Mouse (Mus musculus) retina, postnatal 7 days (tissue): ENCODE data around the gene 4930447C04Rik.
A peak's percentile ranks its signal among the peaks of the same experiment; 100 is the strongest.

ENCODE experiments used
- DNase-seq: peaks from one replicate; pipeline ENCODE4 v3.0.0-alpha.2; 2012; ENCODE audit warnings: low read depth, low spot score

4930447C04Rik gene

DNA sequence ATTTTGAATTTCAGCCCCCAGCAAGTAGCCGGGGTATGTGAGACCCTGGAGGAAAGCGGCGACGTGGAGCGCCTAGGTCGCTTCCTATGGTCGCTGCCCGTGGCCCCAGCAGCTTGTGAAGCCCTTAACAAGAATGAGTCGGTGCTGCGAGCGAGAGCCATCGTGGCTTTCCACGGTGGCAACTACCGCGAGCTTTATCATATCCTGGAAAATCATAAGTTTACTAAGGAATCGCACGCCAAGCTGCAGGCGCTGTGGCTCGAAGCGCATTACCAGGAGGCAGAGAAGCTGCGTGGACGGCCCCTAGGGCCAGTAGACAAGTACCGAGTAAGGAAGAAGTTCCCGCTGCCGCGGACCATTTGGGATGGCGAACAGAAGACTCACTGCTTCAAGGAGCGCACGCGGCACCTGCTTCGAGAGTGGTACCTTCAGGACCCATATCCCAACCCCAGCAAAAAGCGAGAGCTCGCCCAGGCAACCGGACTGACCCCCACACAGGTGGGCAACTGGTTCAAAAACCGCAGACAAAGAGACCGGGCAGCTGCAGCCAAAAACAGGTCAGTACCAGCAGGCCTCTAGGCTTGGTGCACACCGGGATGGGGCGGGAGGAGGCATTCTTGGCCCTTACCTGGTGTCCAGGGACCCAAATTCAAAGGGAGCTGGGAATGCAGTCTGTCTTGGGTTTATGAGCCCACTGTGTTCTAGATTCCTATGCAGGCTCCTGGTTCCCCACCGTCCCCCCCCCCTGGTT lies at the start of gene 4930447C04Rik:
4930447C04Rik (minus strand) TSS at position 704 of the 751 bp plus-strand sequence.
- DNase-seq, result no peak

DNA sequence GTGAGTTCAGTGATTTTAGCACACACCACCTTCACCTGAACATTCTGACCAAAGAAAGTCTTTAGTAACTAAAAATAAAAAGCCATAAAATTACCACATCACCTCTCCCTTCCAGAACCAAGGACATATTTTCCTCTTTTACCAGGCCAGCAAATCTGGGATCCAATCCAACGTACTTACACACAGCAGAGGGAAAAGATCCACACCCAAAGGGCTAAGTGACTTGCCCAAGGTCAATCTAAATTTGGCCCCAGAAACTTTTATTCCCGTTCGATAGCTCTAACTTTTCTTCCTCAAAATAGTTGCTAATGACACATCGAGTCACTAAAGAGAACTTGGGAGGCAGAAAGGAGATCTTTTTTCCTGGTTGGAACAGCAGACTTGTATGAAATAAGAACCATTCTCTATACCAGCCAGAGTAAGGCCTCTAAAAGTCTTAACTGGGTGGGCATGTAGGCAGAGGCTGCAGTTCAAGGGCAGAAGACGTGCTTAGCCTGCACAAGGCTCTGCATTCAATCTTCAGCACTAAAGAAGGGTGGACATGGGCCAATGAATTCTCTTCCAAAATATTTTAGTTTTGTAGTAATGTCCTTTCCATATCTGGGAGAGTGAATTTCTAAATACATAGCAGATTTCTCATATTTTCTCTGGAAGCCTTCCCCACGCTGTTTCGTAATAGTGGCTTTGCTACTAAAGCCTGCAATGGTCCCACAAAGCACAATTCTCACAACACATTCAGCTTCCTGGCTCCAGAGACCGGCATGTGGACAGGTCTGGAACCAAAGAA lies 42.7 kb upstream of the 4930447C04Rik start:
- no peak for DNase-seq

DNA sequence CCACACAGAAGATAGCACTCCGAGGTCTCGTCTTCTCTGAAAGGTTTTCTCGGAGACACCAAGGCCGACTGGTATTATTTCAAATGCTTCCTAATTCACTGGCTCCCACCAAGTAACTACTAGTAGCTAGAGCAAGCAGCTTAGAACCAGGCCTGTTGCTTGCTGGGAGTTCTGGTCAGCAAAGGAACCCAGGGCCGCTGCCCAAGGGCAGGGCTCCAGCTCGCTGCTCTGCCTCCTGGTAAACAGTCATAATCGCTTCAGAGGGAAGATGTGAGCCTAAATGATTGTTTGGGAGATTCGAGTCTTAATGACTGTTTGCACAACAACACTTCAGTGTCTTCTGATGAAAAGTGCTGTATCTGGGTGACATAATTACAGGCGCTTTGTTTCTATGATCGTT lies 42.0 kb upstream of the 4930447C04Rik start:
- DNase-seq, result no peak

DNA sequence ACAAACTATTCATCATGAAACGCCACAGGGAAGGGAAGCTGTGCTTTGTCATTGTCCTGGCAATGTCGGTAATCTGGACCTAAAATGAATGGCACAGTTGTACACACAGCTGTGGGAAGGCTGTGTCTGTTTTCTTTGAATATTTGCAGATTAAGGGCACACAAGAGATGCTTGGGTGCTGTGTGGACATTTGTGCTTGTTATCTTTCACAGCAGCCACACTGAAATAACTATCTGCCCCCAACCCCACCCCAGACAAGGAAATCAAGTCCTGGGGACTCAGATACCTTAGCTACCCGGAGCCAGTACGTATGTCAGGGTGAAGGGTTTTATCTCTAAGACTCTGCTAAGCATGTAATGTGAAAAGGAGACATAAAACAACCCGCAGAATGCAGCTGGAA lies 38.7 kb upstream of the 4930447C04Rik start:
- no peak for DNase-seq

DNA sequence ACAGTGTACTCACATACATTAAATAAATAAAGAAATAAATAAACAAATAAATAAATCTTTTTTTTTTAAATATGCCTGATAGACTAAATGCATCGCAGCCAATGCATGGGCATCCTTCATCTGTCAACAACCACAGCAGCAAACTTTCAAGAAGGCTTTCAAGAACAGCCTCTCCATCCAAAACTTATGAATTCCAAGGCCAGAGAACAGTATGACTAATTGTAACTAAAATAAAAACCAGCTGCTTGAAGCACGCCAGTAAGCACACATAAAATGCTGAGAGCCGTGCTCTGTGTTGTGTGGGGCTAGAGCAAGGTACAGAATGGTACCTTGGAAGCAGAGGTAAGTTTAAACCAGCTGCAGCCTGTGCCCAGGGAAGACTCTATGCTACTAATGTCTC lies 37.3 kb upstream of the 4930447C04Rik start:
- DNase-seq, result no peak

DNA sequence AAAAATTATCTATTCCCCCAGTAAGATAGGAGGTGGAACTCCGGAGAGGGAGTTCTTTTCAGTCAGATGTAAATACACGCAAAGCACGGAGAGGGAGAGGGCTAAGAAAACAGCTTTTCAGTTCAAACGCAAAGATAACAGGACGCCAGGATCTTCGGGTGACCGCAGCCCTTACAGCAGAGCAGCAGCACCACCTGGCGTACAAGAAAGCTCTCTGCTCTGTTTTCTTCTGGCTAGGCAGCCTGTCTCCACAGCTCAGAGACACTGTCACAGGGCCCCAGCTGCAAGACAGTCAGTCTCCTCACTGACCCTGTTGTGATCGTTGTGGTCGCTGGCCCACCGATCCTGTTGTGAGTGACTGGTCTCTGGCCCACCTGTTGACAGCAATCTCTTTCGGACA lies 36.1 kb upstream of the 4930447C04Rik start:
- peak; percentile 70 for DNase-seq

DNA sequence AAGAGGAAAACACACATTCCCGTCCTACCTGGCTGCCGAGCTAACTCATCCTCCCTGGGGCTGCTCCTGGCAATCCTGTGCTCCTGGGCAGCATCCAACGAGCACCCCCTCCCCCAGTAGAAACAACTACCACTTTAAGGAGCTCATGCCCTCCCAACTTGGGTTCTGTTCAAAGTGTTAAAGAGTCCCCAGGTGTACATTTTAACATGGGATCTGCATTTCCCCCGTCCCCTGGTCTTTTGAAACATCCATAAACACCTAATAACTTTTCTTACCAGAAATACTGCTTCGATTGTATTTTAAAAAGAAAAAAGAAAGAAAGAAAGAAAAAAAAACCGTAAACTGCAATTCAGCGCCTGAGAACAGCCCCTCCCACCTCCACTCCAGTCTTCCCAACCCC lies 35.6 kb upstream of the 4930447C04Rik start:
- no peak for DNase-seq

DNA sequence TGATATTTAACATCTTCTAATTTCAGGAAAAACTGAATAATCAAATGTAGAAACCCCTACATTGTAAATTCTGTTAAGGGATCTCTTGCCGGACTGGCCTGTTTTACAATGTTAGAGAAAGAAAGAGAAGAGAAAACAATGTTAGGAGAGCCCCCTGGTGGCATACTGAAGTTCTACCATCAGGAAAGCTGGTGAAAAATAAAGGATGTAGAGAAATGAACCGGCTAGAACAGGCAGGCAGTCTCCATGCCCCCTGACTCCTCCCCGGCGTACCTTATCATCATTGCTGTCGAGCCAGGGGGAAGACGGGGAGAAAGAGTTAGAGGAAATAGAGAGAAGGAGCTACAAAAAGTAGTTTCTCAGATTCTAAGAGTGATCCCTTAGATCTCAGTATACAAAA lies 32.6 kb upstream of the 4930447C04Rik start:
- DNase-seq, result peak; percentile 58

DNA sequence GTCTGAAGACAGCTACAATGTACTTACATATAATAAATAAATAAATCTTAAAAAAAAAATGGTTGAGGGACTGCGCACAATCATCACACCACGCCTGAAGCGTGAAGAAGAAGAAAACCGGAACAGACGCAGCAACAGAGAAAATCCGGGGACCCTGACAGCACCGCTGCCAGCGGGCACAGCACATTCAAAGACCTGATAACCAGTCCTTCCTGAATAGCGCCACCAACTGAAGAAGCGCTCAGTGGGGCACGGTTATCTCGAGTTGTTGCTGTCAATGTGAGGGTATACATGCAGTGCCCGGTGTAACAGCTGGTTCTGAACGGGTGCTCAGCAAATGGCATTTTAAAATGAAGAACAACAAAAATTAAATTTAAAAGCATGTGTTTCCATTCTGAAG lies 30.0 kb upstream of the 4930447C04Rik start:
- DNase-seq, result no peak

DNA sequence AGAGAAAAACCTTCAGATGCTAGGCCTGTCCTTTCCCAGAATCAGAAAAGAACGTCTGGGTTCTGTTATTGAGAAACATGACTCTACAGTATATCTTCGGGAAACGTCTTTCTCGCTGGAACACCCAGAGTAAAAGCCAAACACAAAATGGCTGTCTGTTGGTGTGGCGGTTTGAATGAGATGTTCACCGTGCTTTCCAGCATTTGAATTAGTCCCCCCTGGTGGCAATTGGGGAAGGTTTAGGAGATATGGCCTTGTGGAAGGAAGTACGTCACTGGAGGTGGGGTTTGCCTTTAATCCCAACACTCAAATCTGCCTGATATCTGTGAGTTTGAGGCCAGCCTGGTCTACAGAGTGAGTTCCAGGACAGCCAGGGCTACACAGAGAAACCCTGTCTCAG lies 27.0 kb upstream of the 4930447C04Rik start:
- DNase-seq, result no peak

DNA sequence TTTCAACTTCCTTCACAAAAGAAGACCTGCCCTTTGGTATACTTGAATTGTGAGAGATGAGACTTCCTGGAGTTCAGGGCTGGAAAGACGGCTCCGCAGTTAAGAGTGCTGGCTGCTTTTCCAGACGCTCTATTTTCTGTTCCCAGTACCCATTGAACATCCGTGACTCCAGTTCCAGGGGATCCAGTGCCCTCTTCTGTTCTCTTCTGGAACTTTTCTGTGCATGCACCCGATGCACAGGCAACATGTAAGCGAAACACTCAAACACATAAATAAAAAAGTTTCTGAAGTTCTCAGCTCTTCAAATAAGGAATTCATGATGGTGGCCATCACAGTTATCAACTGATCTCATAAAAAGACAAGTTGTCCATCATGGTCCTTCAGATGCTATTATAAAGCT lies 22.2 kb upstream of the 4930447C04Rik start:
- DNase-seq, result no peak

DNA sequence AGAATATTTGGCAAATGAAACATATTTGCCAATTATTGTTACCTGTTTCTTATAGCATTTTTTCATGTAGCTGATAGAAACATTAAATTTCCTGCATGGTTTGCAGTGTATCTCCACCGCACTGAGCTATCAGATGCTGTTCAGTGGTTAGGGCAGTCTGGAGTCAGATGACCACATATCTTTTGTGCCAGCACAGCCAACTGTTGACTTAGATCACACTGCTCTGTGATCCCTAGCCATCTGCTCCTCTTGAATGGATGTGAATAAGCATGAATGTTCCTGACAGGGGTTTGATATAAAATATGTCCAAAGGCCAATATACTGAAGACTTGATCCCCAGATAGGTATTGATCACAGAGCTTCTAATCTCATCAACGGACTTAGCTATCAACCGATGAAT lies 17.9 kb upstream of the 4930447C04Rik start:
- DNase-seq, result no peak

DNA sequence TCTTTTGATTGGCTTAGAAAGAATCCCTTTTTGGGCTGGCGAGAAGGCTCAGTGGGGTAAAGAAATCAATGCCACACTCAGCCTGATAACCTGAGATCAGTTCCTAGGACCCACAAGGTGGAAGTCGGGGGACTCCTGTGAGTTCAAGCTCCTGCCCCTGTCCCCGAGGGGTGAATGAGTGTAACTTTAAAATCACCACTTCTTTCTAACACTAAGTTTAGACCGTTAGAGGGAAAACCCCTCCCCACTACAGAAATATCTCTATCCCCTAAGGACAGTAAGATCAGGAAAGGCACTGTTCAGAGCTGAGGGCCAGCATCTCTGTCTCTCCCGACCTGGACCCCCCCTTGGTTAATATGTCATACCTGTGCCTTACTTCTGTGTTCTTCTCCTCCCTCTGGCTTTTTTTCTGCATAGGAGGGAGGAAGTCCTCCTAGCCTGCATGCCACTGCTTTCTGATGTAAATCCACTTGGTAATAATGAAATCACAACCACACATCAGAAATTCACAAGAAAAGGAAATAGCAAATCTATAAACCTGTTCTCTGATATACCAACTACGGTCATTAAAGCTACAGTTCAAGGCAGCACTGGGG lies 17.4 kb upstream of the 4930447C04Rik start:
- DNase-seq, result no peak

DNA sequence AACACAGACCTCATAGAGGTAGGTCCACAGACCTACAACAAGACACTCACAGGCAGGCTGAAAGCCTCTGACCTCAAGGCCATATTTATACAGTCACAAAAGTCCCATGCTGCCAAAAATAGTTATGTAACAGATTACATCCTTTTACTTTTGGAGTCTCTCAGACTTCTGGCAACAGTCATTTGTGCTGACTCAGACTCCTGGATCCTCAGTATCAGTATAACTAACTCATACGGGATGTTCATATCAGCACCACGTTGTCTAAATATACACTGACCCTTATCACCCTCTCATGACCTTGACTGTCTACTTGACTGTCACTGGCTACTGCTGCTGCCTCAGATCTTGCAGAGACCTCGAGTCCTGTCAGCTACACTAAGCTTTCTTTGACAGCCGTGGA lies 14.3 kb upstream of the 4930447C04Rik start:
- no peak for DNase-seq

DNA sequence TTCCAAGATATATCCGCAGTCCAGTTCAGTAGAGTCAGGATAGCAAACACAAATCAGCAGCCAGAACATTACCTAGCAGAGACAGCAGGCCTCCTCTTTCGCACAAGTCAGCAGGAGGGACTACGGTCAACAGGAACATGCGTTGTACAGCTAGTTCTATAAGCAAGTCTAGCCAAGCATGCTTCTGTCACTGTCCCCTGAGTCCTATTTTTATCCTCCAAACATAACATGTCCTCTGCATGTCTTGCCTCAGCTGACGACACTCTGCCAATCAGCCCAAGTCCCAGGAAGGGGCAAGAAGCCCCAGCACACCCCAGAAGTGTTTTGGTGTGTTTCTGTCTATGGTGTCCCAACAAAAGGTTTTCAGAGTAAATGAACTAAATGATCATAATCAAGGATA lies 13.3 kb upstream of the 4930447C04Rik start:
- no peak for DNase-seq

DNA sequence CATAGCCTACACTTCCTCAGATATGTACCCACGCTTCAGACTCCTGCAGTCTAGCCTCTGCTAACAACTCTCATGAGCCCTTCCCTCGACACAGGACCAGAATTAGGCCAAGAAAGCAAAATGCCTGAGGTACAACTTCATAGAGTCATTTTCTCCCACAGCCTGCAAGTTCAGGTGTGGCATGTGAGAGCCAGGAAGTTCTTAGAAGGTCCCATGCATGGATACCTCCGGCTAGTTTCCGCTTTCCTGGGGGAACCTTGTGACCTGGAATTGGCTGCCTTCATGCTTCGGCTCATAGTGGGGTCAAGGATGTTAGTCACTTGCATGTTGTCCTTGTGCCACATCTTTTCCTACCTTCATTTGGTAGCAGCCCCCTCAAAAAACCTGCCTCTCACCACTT lies 12.5 kb upstream of the 4930447C04Rik start:
- DNase-seq, result no peak

DNA sequence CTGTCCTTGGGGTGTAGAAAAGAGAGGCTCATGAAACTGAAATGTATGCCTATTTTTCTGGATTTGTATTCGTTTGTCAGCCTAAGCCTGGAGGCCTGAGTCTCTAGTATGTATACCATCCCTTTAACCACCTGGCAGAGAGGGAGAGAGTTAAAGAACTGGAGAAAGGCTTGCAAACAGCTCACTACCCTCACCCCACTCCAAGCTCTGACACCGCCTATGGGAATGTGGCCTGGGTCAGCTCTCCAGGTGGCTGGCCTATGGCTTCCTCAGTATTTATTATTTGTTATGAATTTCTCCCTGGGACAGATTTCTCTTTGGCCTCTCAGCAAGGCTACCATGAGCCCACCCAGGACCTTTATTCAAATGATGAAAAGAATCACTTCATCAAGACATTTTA lies 6.8 kb upstream of the 4930447C04Rik start:
- DNase-seq, result no peak

DNA sequence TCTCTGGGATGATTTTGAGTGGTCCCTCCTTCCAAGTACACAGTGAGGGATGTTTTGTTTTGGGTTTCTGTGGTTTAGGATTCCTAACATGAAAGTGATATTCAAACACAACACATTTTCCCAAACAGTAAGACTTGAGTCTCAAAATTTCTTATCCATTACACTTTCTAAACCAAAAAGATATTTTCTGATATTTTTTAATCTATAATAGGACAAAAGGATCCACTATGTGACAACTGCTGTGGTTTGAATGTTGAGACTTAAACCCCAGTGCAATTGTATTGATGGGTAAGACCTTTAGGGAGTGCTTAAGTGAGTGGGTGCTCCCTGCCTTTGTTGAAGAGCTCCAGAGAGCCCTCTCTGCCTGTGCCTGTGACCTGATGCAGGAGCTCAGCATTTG lies 6.2 kb upstream of the 4930447C04Rik start:
- DNase-seq, result no peak

DNA sequence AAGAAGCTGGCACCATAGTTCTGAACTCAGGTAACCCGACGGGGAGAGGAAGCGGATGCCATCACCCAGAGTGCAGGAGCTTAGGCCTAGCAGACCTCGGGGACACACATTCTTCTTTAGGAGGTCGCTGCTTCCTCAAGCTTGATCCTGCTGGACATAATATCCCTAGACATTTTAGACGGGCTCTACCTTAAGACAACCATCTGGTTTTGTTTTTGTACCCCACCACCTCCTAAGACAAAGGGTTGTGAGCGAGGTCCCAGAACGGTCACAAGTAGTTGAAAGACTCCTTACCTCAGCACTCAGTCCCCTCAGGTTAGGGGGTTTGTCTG lies 5.5 kb upstream of the 4930447C04Rik start:
- no peak for DNase-seq

DNA sequence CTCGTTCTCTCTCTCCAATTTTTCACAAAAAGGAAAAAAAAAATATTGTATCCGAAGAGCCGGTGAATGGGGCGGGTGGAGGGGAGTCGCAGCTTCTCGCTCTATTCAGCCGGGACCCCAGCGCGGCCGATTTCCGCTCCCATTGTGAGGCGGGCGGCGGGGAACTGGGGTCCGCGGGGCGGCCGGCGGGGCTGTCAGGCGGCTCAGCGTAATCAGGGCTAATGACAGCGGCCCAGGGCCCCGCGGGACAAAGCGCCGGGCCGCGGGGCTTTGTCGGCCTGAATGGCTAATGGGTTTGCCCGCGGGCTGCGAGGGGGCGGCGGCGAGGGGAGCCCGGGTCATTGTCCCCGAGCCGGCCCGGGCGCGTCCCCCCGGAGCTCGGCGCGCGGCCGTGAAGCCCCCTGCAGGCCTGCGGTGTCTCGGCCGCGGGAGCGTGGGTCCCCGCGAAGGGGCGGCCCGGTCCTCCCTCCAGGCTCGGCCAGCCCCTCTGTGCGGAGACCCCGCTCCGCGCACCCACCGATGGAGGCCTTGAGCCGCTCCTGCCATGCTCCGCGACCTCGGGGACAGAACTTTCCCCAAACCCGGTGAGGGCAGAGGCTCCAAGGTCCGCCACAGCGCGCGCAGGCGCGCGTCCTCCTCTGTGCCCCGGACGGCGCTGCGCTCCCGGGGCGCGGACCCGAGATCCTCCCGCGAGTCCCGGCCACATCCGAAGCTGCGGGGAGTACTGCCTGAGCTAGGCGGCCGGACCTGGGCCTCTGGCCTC lies 4.9 kb upstream of the 4930447C04Rik start:
- DNase-seq, result peak; percentile 75

DNA sequence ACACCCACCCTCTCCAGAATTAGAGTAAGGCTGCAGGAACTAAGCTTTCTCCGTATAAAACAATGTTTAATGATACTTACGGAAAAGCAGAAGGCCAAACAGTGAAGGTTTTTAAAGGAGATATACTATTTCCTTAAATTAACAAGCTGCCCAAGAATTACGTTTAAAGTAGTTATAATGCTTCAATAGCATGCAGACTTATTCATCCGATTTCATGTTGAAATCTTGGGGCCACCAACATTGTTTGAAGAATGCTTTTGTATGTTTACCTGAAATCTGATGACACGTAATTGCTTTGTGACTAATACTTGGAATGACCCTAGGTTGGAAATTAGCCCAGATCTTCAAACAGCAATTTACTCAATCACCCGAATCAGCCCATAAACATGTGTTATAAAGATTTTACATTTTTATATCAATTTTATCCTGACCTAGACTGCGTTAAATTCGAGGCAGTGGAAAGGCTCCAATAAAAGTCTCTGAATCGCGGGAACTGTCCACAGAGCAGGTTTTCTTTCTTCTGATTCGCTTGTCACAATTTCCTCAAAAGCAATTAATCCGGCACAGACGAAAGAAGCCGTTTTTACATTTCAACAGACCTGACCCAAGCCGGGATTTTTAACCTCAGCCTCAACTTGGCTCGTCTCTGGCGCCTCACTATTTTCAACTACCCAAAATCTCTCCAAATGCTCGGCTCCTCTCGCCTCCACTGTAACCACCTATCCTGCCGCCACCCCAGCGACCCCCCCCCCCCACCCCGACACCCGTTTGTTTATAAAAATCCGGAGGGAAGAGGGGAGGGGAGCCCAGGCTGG lies 4.0 kb upstream of the 4930447C04Rik start:
- DNase-seq, result no peak
